Mouse (Mus musculus) neural tube, embryonic 12.5 days (tissue): ENCODE data around the gene Gstt3. TPM values are rescaled to one million over a fixed set of nuclear protein-coding genes. Genes with fewer than 3 reads are reported as not detected.

Experiments used
- ATAC-seq: fragments of 200-750 bp; cut with Nextera tagmentation; 2 replicates; pipeline ENCODE4 v1.8.0; 2017; ENCODE audit warnings: low read depth, mild to moderate bottlenecking, moderate TSS enrichment, moderate library complexity; ENCODE audit not compliant: low FRiP score
- H3K27ac ChIP-seq: fragments of 300-500 bp; sonication (generic); 2 replicates; pipeline ENCODE4 v1.5.1; 2016
- H3K27me3 ChIP-seq: fragments of 300-500 bp; sonication (generic); replicated peaks from 2 replicates; pipeline ENCODE4 v1.6.1; 2016; ENCODE audit warnings: mild to moderate bottlenecking
- H3K36me3 ChIP-seq: fragments of 300-500 bp; sonication (generic); 2 replicates; pipeline ENCODE4 v1.6.1; 2016; ENCODE audit warnings: mild to moderate bottlenecking
- H3K4me1 ChIP-seq: fragments of 300-500 bp; sonication (generic); 2 replicates; pipeline ENCODE4 v1.6.1; 2016
- H3K4me2 ChIP-seq: fragments of 300-500 bp; sonication (generic); replicated peaks from 2 replicates; pipeline ENCODE4 v1.6.1; 2016; ENCODE audit warnings: mild to moderate bottlenecking
- H3K4me3 ChIP-seq: fragments of 300-500 bp; sonication (generic); 2 replicates; pipeline ENCODE4 v1.5.1; 2016
- H3K9ac ChIP-seq: fragments of 300-500 bp; sonication (generic); 2 replicates; pipeline ENCODE4 v1.6.1; 2016; ENCODE audit warnings: mild to moderate bottlenecking
- H3K9me3 ChIP-seq: fragments of 300-500 bp; sonication (generic); 2 replicates; pipeline ENCODE4 v1.6.1; 2016; ENCODE audit warnings: mild to moderate bottlenecking
- WGBS: fragments of 180-500 bp; shearing (Covaris S2); methylation state at CpG from one replicate; pipeline ENCODE4 v1.1.7; 2016; 5-methylcytosine and 5-hydroxymethylcytosine counted together
- polyA plus RNA-seq: library from polyadenylated mRNA; unstranded; fragments of >200 nt; fragmentation: Nextera tagmentation; extraction: Ambion mirVana; gene quantifications from 2 replicates; pipeline ENCODE4 v1.2.1, GENCODE M21; 2016

The Gstt3 gene
- 1.8 and 2.4 TPM in 2 replicates for polyA plus RNA-seq

DNA sequence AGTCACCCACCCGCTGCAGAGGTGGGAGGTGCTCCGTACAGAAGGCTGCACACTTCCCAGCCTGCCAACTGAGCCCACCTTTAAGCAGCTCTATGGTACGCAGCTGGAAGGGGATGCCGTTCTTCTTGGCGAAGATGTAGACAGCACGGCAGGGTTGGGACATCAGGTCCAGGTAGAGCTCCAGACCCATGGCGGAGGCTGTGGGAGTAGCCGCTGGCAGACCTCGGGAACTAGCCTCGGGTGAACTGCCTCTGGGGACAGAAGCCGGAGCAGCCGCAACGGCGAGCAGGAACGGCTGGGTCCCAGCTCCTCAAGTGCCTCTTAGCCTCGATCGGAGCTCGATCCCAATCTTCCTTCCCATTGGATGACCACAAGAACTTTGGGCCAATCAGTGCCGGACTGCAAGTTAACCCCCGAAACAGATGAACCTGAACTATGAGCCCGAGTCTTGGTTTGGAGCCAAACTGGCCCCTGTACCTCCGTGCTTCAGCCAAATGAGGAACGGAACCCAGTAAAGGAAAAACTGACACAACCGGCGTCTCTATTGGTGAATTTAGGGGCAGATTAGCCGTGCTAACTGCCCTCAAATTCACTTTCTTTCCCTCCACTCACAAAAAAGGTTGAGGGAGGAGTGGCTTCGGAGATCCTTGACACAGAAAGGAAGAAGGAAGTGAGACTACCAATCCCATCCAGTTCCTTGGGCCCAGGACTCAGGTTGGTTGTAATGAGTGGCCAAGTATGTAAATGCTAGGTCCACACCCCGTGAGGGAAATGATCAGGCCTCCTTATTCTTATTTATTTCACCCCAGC lies at the start of gene Gstt3, which contains the start of gene Gm20441:
TSS of gene Gstt3 (minus strand) at position 646 of the 810 bp plus-strand sequence.
TSS of gene Gm20441 (minus strand) at position 186 of the 810 bp plus-strand sequence.
- H3K27me3 ChIP-seq, result peaks cover 28% of the 10 kb centered on the region
- H3K27ac ChIP-seq, result no peak within 1 kb of the TSS
- H3K4me3 ChIP-seq, result peak within 1 kb of the TSS; percentile 29
- WGBS, result 1% methylated on average over 28 of the region's 28 CpGs
- no peak for ATAC-seq
- H3K4me1 ChIP-seq, result peaks cover 5% of the 10 kb centered on the region; the same call in 1 of the 2 replicates
- H3K4me2 ChIP-seq, result peak within 1 kb of the TSS; percentile 68
- H3K9me3 ChIP-seq, result no peaks in the 10 kb centered on the region
- H3K36me3 ChIP-seq, result no peaks in the 10 kb centered on the region
- peak within 1 kb of the TSS; percentile 35; the same call in 1 of the 2 replicates for H3K9ac ChIP-seq

DNA sequence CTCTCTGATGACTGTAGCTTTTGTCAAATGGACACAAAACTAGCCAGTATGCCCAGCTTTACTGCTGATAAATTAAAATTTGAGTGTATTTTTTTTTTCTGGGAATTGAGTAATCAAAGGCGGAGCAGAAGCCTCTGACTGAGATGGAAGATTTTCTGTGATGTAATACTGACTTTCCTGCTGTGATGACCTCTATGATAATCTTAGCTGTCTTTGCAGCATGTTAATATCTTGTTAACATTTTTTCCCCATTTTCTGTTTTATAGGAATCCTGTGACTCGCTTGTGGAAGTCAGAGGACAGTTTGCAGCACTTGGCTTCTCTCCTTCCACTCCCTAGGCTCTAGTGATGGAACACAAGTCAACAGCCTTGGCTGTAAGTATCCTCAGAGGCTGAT lies 49.1 kb upstream of the Gstt3 start:
- no peaks in the 10 kb centered on the region for H3K36me3 ChIP-seq
- 91% methylated on average over 2 of the region's 2 CpGs for WGBS
- no peaks in the 10 kb centered on the region for H3K9me3 ChIP-seq
- H3K9ac ChIP-seq, result no peak overlapping the region
- ATAC-seq, result no peak
- H3K4me1 ChIP-seq, result peaks cover 10% of the 10 kb centered on the region; the same call in 1 of the 2 replicates
- no peak overlapping the region for H3K4me2 ChIP-seq
- no peak overlapping the region for H3K27ac ChIP-seq
- peaks cover 23% of the 10 kb centered on the region for H3K27me3 ChIP-seq
- no peak overlapping the region for H3K4me3 ChIP-seq

DNA sequence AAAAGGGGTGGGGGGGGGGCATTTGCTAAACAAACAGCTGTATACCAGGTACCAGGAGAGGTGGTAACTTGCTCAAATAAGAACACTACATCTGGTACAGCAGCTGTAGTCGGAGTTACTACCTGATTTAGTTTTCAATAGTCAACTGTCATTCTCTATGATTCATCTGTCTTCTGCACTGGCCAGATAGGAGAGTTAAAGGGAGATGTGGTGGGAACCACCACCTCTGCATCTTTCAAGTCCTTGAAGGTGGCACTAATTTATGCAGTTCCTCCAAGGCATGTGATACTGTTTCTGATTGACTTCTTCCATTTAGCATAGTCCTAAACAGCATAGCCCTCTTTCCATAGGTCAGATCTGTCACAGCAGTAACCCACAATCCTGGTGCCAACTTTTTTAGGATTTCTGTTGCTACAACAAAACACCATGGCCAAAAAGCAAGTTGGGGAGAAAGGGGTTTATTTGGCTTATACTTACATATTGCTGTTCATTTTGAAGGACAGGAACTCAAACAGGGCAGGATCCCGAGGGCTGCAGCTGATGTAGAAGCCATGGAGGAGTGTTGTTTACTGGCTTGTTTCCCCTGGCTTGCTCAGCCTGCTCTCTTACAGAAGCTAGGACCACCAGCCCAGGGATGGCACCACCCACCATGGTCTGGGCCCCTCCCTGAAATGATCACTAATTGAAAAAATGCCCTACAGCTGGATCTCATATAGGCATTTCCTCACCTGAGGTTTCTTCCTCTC lies 48.5 kb upstream of the Gstt3 start:
- Histone ChIP-seq H3K36me3 (no peaks in the 10 kb centered on the region), H3K27me3 (peaks cover 22% of the 10 kb centered on the region), H3K4me3 (no peak overlapping the region), H3K27ac (no peak overlapping the region), H3K4me1 (peaks cover 10% of the 10 kb centered on the region; the same call in 1 of the 2 replicates), H3K9me3 (no peaks in the 10 kb centered on the region), H3K4me2 (no peak overlapping the region), H3K9ac (no peak overlapping the region)
- no peak for ATAC-seq
- 84% methylated on average over 2 of the region's 2 CpGs for WGBS

DNA sequence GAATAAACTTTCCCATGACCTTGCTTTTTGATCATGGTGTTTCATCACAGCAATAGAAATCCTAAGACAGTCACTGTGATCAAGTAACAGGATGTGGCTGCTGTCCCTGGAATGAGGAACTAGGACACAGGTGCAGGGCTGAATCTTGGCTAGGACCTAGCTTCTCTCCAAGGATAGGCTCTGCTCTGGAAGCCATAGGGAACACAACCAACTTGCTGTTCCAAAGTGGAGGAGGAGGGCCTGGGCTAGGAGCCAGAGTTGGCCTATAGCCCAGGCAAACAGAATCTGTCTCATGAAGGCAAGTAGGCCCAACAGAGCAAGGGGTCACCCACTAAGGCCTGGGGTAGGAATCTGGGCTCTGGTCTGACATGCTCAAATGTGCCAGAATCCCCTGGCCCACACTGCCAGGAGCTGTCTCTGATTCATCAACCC lies 47.3 kb upstream of the Gstt3 start:
- H3K4me1 ChIP-seq, result no peaks in the 10 kb centered on the region
- H3K27ac ChIP-seq, result no peak overlapping the region
- no peaks in the 10 kb centered on the region for H3K9me3 ChIP-seq
- H3K36me3 ChIP-seq, result no peaks in the 10 kb centered on the region
- ATAC-seq, result no peak
- peaks cover 10% of the 10 kb centered on the region for H3K27me3 ChIP-seq
- H3K4me2 ChIP-seq, result no peak overlapping the region
- no peak overlapping the region for H3K4me3 ChIP-seq
- H3K9ac ChIP-seq, result no peak overlapping the region

DNA sequence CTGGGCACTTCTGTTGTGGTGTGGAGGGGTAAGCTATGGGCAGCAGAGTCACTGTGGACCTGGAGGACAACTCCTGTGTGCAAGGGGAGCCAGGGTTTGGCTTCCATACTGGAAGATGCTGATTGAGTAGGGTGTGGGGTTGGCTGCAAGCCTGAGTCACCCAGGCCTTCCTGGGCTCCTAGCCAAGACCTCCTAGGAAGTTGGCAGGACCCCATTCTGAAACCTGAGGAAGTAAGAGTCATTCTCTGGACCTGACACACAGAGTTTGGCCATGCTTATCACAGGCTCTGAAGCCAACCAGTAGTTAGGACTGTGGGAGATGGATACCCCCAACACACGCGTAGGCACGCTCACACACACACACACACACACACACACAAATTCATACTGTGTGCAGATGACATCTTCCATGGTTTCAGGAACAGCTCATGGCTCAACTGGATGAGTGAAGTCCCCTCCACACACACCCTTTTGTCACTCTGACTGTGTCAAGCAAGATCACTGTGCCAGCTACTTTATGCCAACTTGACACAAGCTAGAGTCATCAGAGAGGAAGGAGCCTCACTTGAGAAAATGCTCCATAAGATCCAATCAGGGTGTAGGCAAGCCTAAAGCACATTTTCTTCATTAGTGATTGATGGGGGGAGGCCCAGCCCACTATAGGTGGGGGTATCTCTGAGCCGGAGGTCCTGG lies 46.6 kb upstream of the Gstt3 start:
- Histone ChIP-seq H3K9me3 (0 out of 2 replicates have a peak, but pooled peaks cover 7% of the 10 kb centered on the region), H3K4me2 (no peak overlapping the region), H3K4me3 (no peak overlapping the region), H3K36me3 (no peaks in the 10 kb centered on the region), H3K27ac (no peak overlapping the region), H3K9ac (no peak overlapping the region), H3K4me1 (no peaks in the 10 kb centered on the region), H3K27me3 (0 out of 2 replicates have a peak, but pooled peaks cover 4% of the 10 kb centered on the region)
- no peak for ATAC-seq
- WGBS, result 95% methylated on average over 4 of the region's 4 CpGs

DNA sequence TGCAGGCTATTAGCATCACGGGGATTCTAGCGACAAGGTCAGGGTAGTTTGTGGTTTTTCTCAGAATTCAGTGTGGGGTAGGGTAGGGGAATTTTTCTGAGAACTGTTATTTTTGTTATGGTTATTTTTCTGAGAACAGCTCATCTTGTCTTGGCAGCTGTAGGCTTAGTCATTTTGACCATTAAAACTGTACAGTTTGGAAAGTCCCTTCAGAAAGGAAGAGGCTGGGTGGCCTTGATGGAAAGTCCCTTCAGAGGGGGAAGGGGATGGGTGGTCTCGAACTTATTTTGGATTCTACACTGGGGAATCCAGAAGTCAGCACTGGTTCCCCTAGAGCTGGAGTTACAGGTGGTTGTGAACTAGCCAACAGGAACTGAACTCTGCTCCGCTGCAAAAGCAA lies 43.3 kb upstream of the Gstt3 start:
- no peak overlapping the region for H3K4me2 ChIP-seq
- H3K4me1 ChIP-seq, result no peaks in the 10 kb centered on the region
- H3K9me3 ChIP-seq, result 0 out of 2 replicates have a peak, but pooled peaks cover 13% of the 10 kb centered on the region
- ATAC-seq, result no peak
- H3K4me3 ChIP-seq, result no peak overlapping the region
- H3K9ac ChIP-seq, result no peak overlapping the region
- no peaks in the 10 kb centered on the region for H3K27me3 ChIP-seq
- WGBS, result 91% methylated on average over 4 of the region's 4 CpGs
- no peaks in the 10 kb centered on the region for H3K36me3 ChIP-seq
- no peak overlapping the region for H3K27ac ChIP-seq

DNA sequence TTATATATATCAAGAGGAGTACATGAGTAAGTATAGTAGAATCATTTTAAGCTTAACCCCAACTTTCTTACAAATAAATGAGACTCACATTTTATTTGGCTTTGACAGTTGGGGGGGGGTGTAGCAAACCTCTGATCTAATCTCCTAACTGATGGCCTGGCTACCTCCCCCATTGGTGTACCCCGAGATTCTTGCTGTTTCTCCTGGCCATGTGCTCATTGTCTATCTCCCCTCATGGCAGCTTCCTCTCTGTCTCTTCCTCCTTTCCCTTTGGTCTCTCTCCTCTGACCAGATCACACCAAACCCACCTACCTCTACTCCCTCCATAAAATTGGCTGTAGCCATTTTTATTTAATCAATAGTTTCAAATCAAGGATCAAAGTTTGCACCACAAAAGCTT lies 42.6 kb upstream of the Gstt3 start:
- no peak overlapping the region for H3K4me3 ChIP-seq
- ATAC-seq, result no peak
- no peak overlapping the region for H3K27ac ChIP-seq
- no peak overlapping the region for H3K9ac ChIP-seq
- no peak overlapping the region for H3K4me2 ChIP-seq
- H3K36me3 ChIP-seq, result no peaks in the 10 kb centered on the region
- 0 out of 2 replicates have a peak, but pooled peaks cover 13% of the 10 kb centered on the region for H3K9me3 ChIP-seq
- H3K4me1 ChIP-seq, result no peaks in the 10 kb centered on the region
- WGBS, result 73% methylated on average over 1 of the region's 1 CpGs
- no peaks in the 10 kb centered on the region for H3K27me3 ChIP-seq

DNA sequence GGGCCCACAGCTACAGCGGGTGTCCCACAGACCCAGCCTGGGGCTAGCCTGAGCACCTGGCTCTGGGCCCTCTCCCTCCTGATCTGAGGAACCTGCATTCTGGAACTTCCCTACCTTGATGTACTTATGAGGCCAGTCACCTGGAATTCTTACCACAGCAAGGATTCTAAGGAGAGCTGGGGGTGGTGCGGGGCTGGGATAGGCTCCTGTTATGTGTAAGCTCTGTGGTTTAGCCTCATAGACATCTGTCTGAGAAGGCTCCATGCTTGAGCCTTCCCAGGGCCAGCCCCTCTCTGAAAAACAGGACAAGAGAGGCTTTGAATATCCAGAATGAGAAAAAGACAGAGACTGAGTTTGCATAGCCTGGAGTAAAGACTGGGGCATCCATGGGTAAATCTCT lies 41.2 kb upstream of the Gstt3 start, which contains the start of gene Gstt4:
TSS of gene Gstt4 (minus strand) at position 101 of the 400 bp plus-strand sequence.
- Histone ChIP-seq H3K4me3 (no peak within 1 kb of the TSS), H3K36me3 (no peaks in the 10 kb centered on the region), H3K9ac (no peak within 1 kb of the TSS), H3K27ac (no peak within 1 kb of the TSS), H3K27me3 (no peaks in the 10 kb centered on the region), H3K4me1 (no peaks in the 10 kb centered on the region), H3K9me3 (0 out of 2 replicates have a peak, but pooled peaks cover 13% of the 10 kb centered on the region), H3K4me2 (no peak within 1 kb of the TSS)
- WGBS, result 90% methylated on average over 2 of the region's 2 CpGs
- no peak for ATAC-seq

DNA sequence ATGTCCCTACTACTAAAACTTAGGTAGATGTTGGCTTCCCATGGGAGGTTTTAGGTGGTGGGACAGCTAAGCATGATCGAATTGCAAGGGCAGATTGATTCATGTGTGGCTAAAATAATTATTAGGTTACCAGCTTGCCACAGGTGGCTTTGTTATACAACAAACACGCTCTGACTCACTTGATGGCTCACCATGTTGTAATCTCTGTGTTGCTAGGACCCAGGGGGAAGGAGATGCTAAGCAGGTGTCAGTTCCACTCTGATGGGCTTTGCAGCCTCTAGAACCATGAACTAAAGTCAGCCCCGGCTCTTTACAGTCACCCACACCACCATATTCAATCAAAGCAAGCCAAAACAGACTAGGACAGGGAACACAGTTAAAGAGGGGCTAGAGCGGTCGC lies 38.7 kb upstream of the Gstt3 start:
- H3K27me3 ChIP-seq, result no peaks in the 10 kb centered on the region
- 87% methylated on average over 5 of the region's 5 CpGs for WGBS
- ATAC-seq, result no peak
- H3K27ac ChIP-seq, result no peak overlapping the region
- H3K36me3 ChIP-seq, result no peaks in the 10 kb centered on the region
- H3K9ac ChIP-seq, result no peak overlapping the region
- no peaks in the 10 kb centered on the region for H3K4me1 ChIP-seq
- H3K4me2 ChIP-seq, result no peak overlapping the region
- H3K4me3 ChIP-seq, result no peak overlapping the region
- 0 out of 2 replicates have a peak, but pooled peaks cover 13% of the 10 kb centered on the region for H3K9me3 ChIP-seq

DNA sequence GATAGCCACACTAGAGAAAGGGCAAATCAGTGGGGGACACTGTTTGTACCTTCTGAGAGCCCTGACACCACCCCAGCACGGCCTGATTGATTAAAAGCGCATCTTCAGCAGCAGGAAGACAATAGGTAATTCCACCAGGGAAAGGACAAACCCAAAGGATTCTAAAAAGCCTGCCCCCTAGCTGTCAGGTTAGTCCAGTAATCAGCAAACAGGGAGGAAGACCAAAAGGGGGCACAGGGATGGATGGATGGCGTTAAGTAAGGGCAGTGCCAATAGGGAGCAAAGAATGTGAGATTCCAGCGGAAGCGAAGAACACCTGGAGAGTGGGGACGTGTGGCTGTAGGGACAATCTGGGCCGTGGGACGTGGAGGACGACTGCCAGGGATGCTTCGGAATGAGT lies 37.4 kb upstream of the Gstt3 start:
- no peaks in the 10 kb centered on the region for H3K4me1 ChIP-seq
- H3K4me2 ChIP-seq, result no peak overlapping the region
- ATAC-seq, result no peak
- no peak overlapping the region for H3K27ac ChIP-seq
- 0 out of 2 replicates have a peak, but pooled peaks cover 13% of the 10 kb centered on the region for H3K9me3 ChIP-seq
- H3K27me3 ChIP-seq, result no peaks in the 10 kb centered on the region
- no peak overlapping the region for H3K4me3 ChIP-seq
- H3K36me3 ChIP-seq, result no peaks in the 10 kb centered on the region
- H3K9ac ChIP-seq, result no peak overlapping the region
- 67% methylated on average over 10 of the region's 10 CpGs for WGBS

DNA sequence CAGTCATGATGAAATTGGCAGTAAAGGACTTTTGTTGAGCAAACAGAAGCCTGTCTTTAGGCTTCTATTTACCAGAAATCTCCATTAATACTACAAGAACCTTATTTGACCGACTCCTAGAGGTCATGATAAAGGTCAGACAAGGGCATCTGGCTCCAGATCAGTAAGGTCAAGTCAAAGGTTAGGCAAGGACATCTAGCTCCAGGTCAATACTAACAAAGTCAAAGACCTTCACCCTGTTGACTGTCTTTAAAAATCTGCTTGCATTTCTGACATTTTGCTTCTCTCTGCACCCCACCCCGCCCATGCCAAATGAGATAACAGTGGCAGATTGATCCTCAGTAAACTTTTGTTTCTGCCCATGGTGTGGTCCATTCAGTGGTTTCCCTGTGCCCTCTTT lies 23.0 kb upstream of the Gstt3 start:
- H3K4me1 ChIP-seq, result no peaks in the 10 kb centered on the region
- 70% methylated on average over 2 of the region's 2 CpGs for WGBS
- no peaks in the 10 kb centered on the region for H3K36me3 ChIP-seq
- no peak overlapping the region for H3K9ac ChIP-seq
- H3K9me3 ChIP-seq, result no peaks in the 10 kb centered on the region
- no peak overlapping the region for H3K27ac ChIP-seq
- H3K27me3 ChIP-seq, result no peaks in the 10 kb centered on the region
- no peak overlapping the region for H3K4me2 ChIP-seq
- no peak overlapping the region for H3K4me3 ChIP-seq
- ATAC-seq, result no peak
